Mouse (Mus musculus) liver, postnatal 0 days (tissue): ENCODE measurements around the gene Il5ra.

Experiments used
- CTCF ChIP-seq: sonication (generic); IDR thresholded peaks from 2 replicates; pipeline ENCODE4 v1.5.1; 2016; ENCODE audit warnings: antibody characterized with exemption, low read depth
- EP300 ChIP-seq: IDR thresholded peaks from 2 replicates; pipeline ENCODE4 v1.6.1; 2016; ENCODE audit warnings: antibody characterized with exemption, low read depth, mild to moderate bottlenecking

DNA sequence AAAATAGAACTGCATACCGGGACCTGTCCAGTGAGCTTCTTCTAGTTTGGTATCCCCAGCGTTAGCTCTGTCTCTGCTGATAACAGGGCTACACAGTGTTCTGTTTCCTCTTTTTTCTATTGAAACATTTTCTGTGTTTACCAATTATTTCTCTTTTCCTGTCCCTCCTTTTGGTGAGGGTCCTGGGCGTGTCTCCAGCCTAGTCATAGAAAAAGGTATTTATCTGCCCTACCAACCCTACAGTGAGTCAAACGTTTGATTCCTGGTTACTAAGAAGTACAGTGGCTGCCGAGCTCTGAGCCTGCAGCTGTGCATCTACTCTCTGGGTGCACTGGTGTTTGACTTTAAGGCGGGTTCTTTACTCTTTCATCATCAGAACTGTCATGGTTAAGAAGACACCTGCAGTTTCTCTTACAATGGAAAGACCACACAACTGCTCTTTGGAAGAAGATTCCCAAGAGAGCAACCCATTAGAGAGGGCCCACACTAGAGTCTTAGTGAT lies at the start of gene Il5ra:
- TF ChIP-seq CTCF (no peak), EP300 (no peak)
